Mouse (Mus musculus): ENCODE results near the gene Tusc2. TPM values are rescaled to one million over a fixed set of nuclear protein-coding genes. Genes with fewer than 3 reads are reported as not detected.
A peak's percentile ranks its signal among the peaks of the same experiment; 100 is the strongest.

Tusc2 gene
- total and polyA plus RNA-seq, 3 experiments, result 31.7 to 45.8 (median 39.1) TPM

DNA sequence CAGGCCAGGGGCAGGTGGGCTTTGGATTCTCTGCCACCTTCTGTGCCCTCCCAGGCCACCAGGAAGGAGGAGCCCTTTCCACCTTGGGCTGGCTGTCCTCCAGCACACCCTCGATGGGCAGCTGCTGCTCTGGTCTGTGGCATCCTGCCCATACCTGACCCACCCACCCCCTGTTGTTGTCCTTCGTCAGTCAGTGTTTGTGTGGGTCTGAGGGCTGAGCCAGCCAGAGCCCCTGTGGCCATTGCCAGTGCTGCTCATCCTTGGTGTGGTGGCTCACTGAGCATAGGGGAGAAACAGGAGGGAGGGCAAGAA is 40.7 kb upstream of the Tusc2 start:
- Histone ChIP-seq H3K9ac (ENCODE audit: low read depth, low read length) (no peak overlapping the region), H3K79me2 (replicated peaks; ENCODE audit: control insufficient read depth, insufficient read depth, low read length) (no peaks in the 10 kb centered on the region), H3K27me3 (ENCODE audit: control insufficient read depth, insufficient read depth, low read length) (peaks cover 8% of the 10 kb centered on the region; the same call in 1 of the 2 replicates), H3K36me3 (ENCODE audit: control insufficient read depth, insufficient read depth, low read length) (no peaks in the 10 kb centered on the region), H3K4me3 (no peak overlapping the region), H3K27ac (no peak overlapping the region), H3K4me1 (ENCODE audit: control insufficient read depth, insufficient read depth, low read length) (no peaks in the 10 kb centered on the region)
- intact Hi-C loops (cut with DNase I), result no loop called here
- TF ChIP-seq EP300 (IDR thresholded peaks at IDR 0.05; ENCODE audit: insufficient read depth, low read depth, low read length) (no peak), CTCF (IDR thresholded peaks at IDR 0.05) (no peak), POLR2A (IDR thresholded peaks at IDR 0.05; ENCODE audit: insufficient read depth, low read depth, low read length) (no peak)
- no peak for DNase-seq
- WGBS, result 25% methylated on average over 2 of the region's 2 CpGs

DNA sequence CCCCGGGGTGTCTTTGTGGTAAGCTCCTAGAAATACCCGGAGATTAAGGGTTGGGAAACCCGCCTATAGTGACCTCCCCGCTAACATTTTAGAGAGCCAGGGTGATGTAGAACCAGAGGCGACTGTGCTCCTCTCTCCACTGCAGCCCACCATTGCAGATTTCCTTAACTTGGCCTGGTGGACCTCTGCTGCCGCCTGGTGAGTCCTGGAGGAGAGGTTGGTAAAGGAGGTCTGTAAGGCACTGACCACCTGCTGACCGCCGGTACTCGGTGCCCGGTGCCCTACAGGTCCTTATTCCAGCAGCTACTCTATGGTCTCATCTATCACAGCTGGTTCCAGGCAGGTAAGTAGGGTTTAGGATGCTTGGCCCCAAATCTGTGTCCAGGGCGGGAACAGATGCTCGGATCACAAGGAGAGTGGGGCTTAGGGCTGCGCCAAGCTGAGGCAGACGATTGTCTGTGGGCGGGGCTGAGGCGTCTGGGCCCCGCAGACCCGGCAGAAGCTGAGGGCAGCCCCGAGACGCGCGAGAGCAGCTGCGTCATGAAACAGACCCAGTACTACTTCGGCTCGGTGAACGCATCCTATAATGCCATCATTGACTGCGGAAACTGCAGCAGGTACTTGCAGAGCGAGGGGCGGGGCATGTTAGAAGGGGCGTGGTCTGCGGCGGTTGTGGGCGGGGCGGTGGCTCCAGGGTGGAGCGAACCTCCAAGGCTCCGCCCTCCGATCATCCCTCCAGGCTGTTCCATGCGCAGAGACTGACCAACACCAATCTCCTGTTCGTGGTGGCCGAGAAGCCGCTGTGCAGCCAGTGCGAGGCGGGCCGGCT is 36.6 kb upstream of the Tusc2 start:
- TF ChIP-seq EP300 (IDR thresholded peaks at IDR 0.05; ENCODE audit: insufficient read depth, low read depth, low read length) (no peak), CTCF (IDR thresholded peaks at IDR 0.05) (no peak), POLR2A (IDR thresholded peaks at IDR 0.05; ENCODE audit: insufficient read depth, low read depth, low read length) (no peak)
- Histone ChIP-seq H3K4me1 (ENCODE audit: control insufficient read depth, insufficient read depth, low read length) (no peaks in the 10 kb centered on the region), H3K4me3 (0 out of 2 replicates have a peak overlapping the region, but pooled peaks have one; percentile 14), H3K9ac (ENCODE audit: low read depth, low read length) (no peak overlapping the region), H3K27me3 (ENCODE audit: control insufficient read depth, insufficient read depth, low read length) (peaks cover 8% of the 10 kb centered on the region; the same call in 1 of the 2 replicates), H3K79me2 (replicated peaks; ENCODE audit: control insufficient read depth, insufficient read depth, low read length) (no peaks in the 10 kb centered on the region), H3K27ac (no peak overlapping the region), H3K36me3 (ENCODE audit: control insufficient read depth, insufficient read depth, low read length) (no peaks in the 10 kb centered on the region)
- whole genome bisulfite sequencing, result 14% methylated on average over 44 of the region's 44 CpGs
- intact Hi-C loops (cut with DNase I), result no loop called here
- DNase-seq, result peak; percentile 62 to 72

DNA sequence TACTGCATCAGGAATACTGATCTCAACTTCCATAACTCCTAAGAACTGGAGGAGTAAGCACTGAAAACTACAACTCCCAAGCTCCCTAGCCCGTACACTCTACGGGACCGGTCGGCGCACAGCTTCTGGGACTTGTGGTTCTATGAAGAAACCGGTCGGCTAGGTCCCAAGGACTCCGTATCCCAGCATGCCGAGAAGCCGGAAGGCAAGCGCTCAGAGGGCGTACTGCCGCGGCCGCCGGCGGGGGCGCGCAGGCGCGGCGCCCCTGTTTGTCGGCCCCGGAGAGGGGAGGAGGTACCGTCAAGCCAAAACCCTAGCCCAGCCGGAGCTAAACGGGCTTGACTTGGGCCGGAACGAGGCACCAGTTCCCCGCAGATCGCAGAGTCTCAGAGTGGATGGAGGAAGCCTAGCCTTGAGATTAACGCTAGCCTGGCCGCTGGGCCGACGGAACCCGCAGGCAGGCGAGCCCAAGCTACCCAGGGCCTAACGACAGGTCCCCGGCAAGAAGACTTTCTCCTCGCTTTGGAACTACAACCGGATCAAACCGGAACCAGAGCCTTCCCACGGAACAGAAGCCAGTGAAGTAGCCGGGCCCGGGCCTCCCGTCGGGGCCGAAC is 29.2 kb upstream of the Tusc2 start, which contains the start of gene Tmem115:
TSS of gene Tmem115 (plus strand) at position 155 of the 617 bp plus-strand sequence.
- TF ChIP-seq EP300 (IDR thresholded peaks at IDR 0.05; ENCODE audit: insufficient read depth, low read depth, low read length) (peak; percentile 52; the same call in 1 of the 2 replicates), POLR2A (IDR thresholded peaks at IDR 0.05; ENCODE audit: insufficient read depth, low read depth, low read length) (peak; percentile 80), CTCF (IDR thresholded peaks at IDR 0.05) (peak; percentile 57)
- peaks cover 13% of the 10 kb centered on the region for H3K4me1 ChIP-seq (ENCODE audit: control insufficient read depth, insufficient read depth, low read length)
- peak; percentile 89 to 96 for DNase-seq
- peaks cover 5% of the 10 kb centered on the region; the same call in 1 of the 2 replicates for H3K36me3 ChIP-seq (ENCODE audit: control insufficient read depth, insufficient read depth, low read length)
- peak within 1 kb of the TSS; percentile 93 for H3K9ac ChIP-seq (ENCODE audit: low read depth, low read length)
- H3K27ac ChIP-seq, result peak within 1 kb of the TSS; percentile 91
- no peaks in the 10 kb centered on the region for H3K27me3 ChIP-seq (ENCODE audit: control insufficient read depth, insufficient read depth, low read length)
- peak within 1 kb of the TSS; percentile 89 for H3K4me3 ChIP-seq
- under 1% methylated on average over 48 of the region's 48 CpGs for WGBS
- intact Hi-C loops (cut with DNase I), result loop anchor here (1.0 to 10.0 kb wide), 2 partner anchors 8 to 639 kb away; partner anchors contain the start of genes Cyb561d2, Manf and Nprl2
- peaks cover 9% of the 10 kb centered on the region for H3K79me2 ChIP-seq (replicated peaks; ENCODE audit: control insufficient read depth, insufficient read depth, low read length)

DNA sequence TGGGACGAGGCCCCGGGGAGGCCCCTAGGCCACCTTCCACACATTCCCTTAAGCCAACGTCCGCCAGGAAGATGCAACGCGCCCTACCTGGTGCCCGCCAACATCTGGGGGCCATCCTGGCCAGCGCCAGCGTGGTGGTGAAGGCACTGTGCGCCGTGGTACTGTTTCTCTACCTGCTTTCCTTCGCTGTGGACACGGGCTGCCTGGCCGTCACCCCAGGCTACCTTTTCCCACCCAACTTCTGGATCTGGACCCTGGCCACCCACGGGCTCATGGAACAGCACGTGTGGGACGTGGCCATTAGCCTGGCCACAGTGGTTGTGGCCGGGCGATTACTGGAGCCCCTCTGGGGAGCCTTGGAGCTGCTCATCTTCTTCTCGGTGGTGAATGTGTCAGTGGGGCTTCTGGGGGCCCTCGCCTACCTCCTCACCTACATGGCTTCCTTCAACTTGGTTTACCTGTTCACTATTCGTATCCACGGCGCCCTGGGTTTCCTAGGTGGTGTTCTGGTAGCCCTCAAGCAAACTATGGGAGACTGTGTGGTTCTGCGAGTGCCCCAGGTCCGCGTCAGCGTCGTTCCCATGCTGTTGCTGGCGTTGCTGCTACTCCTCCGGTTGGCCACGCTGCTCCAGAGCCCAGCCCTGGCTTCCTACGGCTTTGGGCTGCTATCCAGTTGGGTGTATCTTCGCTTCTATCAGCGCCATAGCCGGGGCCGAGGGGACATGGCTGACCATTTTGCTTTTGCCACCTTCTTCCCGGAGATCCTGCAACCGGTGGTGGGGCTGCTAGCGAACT is 28.4 kb upstream of the Tusc2 start:
- no peak for DNase-seq
- H3K4me1 ChIP-seq (ENCODE audit: control insufficient read depth, insufficient read depth, low read length), result peaks cover 13% of the 10 kb centered on the region
- peak overlapping the region; percentile 93 for H3K9ac ChIP-seq (ENCODE audit: low read depth, low read length)
- H3K27ac ChIP-seq, result peak overlapping the region; percentile 91
- no peaks in the 10 kb centered on the region for H3K27me3 ChIP-seq (ENCODE audit: control insufficient read depth, insufficient read depth, low read length)
- peaks cover 9% of the 10 kb centered on the region for H3K79me2 ChIP-seq (replicated peaks; ENCODE audit: control insufficient read depth, insufficient read depth, low read length)
- no peak for TF ChIP-seq CTCF (IDR thresholded peaks at IDR 0.05)
- intact Hi-C loops (cut with DNase I), result loop anchor here (10.0 kb wide), 1 partner anchor 640 kb away; the partner anchor contains the start of gene Manf
- H3K36me3 ChIP-seq (ENCODE audit: control insufficient read depth, insufficient read depth, low read length), result peaks cover 5% of the 10 kb centered on the region; the same call in 1 of the 2 replicates
- H3K4me3 ChIP-seq, result peak overlapping the region; percentile 89
- WGBS, result under 1% methylated on average over 40 of the region's 40 CpGs

DNA sequence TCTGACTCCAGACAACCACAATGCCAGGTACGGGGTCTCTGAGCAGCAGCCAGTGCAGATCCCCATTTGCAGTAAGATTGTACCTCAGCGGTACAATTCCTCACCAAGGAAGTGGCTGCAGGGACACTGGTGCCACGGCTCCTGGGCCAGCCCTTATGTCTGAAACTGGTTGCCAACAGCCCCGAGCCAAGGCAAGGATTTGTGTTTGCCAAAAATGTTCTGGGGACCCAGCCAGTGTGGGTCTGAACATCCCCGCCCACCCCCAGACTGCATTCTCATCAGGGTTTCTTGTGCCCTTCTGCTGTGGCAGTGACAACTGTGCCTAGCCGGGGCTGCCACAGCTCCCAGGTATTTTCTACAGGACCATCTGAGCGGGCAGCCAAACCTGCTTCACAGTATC is 24.8 kb upstream of the Tusc2 start:
- WGBS, result 75% methylated on average over 7 of the region's 7 CpGs
- H3K4me1 ChIP-seq (ENCODE audit: control insufficient read depth, insufficient read depth, low read length), result peaks cover 16% of the 10 kb centered on the region
- no peak for DNase-seq
- peaks cover 5% of the 10 kb centered on the region; the same call in 1 of the 2 replicates for H3K36me3 ChIP-seq (ENCODE audit: control insufficient read depth, insufficient read depth, low read length)
- TF ChIP-seq CTCF (IDR thresholded peaks at IDR 0.05) (no peak), POLR2A (IDR thresholded peaks at IDR 0.05; ENCODE audit: insufficient read depth, low read depth, low read length) (no peak), EP300 (IDR thresholded peaks at IDR 0.05; ENCODE audit: insufficient read depth, low read depth, low read length) (no peak)
- H3K27ac ChIP-seq, result no peak overlapping the region
- no peak overlapping the region for H3K9ac ChIP-seq (ENCODE audit: low read depth, low read length)
- peaks cover 9% of the 10 kb centered on the region for H3K79me2 ChIP-seq (replicated peaks; ENCODE audit: control insufficient read depth, insufficient read depth, low read length)
- no peaks in the 10 kb centered on the region for H3K27me3 ChIP-seq (ENCODE audit: control insufficient read depth, insufficient read depth, low read length)
- no peak overlapping the region for H3K4me3 ChIP-seq
- intact Hi-C loops (cut with DNase I), result loop anchor here (10.0 kb wide), 1 partner anchor 643 kb away; the partner anchor contains the start of gene Manf

All from heart, adult 2 months (tissue).